Mouse (Mus musculus) heart, postnatal 0 days (tissue): ENCODE data around the gene Gm37240. TPM values are rescaled to one million over a fixed set of nuclear protein-coding genes. Genes with fewer than 3 reads are reported as not detected.
"Not testable (repeated sequence)": the region's sequence is repeated elsewhere in the genome, so short reads cannot be mapped to it uniquely, and the experiment has no call there.

Experiments
- ATAC-seq: fragments of 200-750 bp; cut with Nextera tagmentation; 2 replicates; pipeline ENCODE4 v1.8.0; 2017; ENCODE audit warnings: low read depth, moderate number of reproducible peaks, moderate library complexity; ENCODE audit not compliant: insufficient read depth
- DNase-seq: peaks from one replicate; pipeline ENCODE4 v3.0.0-alpha.2; 2016; ENCODE audit warnings: low spot score
- H3K27ac ChIP-seq: fragments of 300-500 bp; sonication (generic); 2 replicates; pipeline ENCODE4 v1.5.1; 2014; ENCODE audit warnings: low read depth, mild to moderate bottlenecking
- H3K27me3 ChIP-seq: fragments of 300-500 bp; sonication (generic); 2 replicates; pipeline ENCODE4 v1.6.1; 2014; ENCODE audit warnings: low read length, mixed read lengths; ENCODE audit not compliant: control insufficient read depth, insufficient read depth
- H3K36me3 ChIP-seq: fragments of 300-500 bp; sonication (generic); replicated peaks from 2 replicates; pipeline ENCODE4 v1.6.1; 2014; ENCODE audit warnings: low read length, mixed read lengths; ENCODE audit not compliant: control insufficient read depth, insufficient read depth
- H3K4me1 ChIP-seq: fragments of 300-500 bp; sonication (generic); 2 replicates; pipeline ENCODE4 v1.6.1; 2014; ENCODE audit warnings: antibody characterized with exemption; ENCODE audit not compliant: control insufficient read depth, insufficient read depth
- H3K4me2 ChIP-seq: fragments of 300-500 bp; sonication (generic); 2 replicates; pipeline ENCODE4 v1.6.1; 2014; ENCODE audit warnings: low read depth, mild to moderate bottlenecking, low read length, moderate library complexity
- H3K4me3 ChIP-seq: fragments of 300-500 bp; sonication (generic); 2 replicates; pipeline ENCODE4 v1.5.1; 2014; ENCODE audit warnings: low read depth, low read length
- H3K9ac ChIP-seq: fragments of 300-500 bp; sonication (generic); replicated peaks from 2 replicates; pipeline ENCODE4 v1.6.1; 2014; ENCODE audit warnings: low read depth, low read length, mixed read lengths
- H3K9me3 ChIP-seq: fragments of 300-500 bp; sonication (generic); replicated peaks from 2 replicates; pipeline ENCODE4 v1.6.1; 2016; ENCODE audit warnings: low read length; ENCODE audit not compliant: control insufficient read depth
- CTCF ChIP-seq: IDR thresholded peaks from 2 replicates; pipeline ENCODE4 v1.5.1; 2016; ENCODE audit warnings: antibody characterized with exemption, control low read depth, low read depth
- EP300 ChIP-seq: IDR thresholded peaks from 2 replicates; pipeline ENCODE4 v1.6.1; 2016; ENCODE audit warnings: antibody characterized with exemption, low read depth
- WGBS: fragments of 180-500 bp; shearing (Covaris S2); extraction: QIAGEN DNeasy Blood & Tissue Kit; methylation state at CpG from one replicate; pipeline ENCODE4 v1.1.7; 2014; 5-methylcytosine and 5-hydroxymethylcytosine counted together
- polyA plus RNA-seq: library from polyadenylated mRNA; unstranded; fragments of >200 nt; fragmentation: Nextera tagmentation; extraction: Ambion mirVana; gene quantifications from 2 replicates; pipeline ENCODE4 v1.2.1, GENCODE M21; 2015
- total RNA-seq: library from RNA; depleted of rRNA; stranded (reverse); fragments of >200 nt; gene quantifications from 2 replicates; pipeline ENCODE4 v1.2.3, GENCODE M21; 2014; ENCODE audit warnings: low replicate concordance

Gene Gm37240
- total and polyA plus RNA-seq, 2 experiments from 2014 or later, result 21.7 to 72.1 TPM

DNA sequence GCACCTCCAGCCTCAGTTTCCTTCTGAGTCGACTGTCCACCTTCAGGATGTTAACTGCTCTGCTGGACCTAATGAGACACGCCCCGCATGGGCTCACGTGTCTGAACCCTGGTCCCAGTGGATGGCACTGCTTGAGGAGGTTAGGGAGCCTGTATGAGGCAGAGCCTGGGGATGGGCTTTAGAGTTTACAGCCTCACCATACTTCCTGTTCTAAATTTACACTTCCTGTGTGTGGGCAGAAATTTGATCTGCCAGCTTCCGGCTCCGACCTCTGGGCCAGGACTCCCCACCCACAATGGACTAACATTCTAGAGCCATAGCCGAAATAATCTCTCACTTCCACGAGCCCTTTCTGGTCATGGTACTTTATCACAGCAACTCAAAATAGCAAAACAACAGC, 1340.1 kb downstream of the Gm37240 start:
- ATAC-seq (no peak; the same call in 1 of the 2 replicates), DNase-seq (no peak)
- no peaks in the 10 kb centered on the region for H3K9me3 ChIP-seq
- H3K36me3 ChIP-seq, result 0 out of 2 replicates have a peak, but pooled peaks cover 4% of the 10 kb centered on the region
- no peak overlapping the region for H3K4me2 ChIP-seq
- H3K27ac ChIP-seq, result no peak overlapping the region
- no peak for TF ChIP-seq CTCF
- no peak overlapping the region for H3K4me3 ChIP-seq
- H3K27me3 ChIP-seq, result no peaks in the 10 kb centered on the region
- H3K4me1 ChIP-seq, result peaks cover 9% of the 10 kb centered on the region; the same call in 1 of the 2 replicates
- WGBS, result 53% methylated on average over 8 of the region's 8 CpGs
- no peak overlapping the region for H3K9ac ChIP-seq

- not testable (repeated sequence) for DNase-seq, H3K27me3 ChIP-seq, H3K27ac ChIP-seq, ATAC-seq, H3K9ac ChIP-seq, H3K4me1 ChIP-seq, H3K9me3 ChIP-seq, H3K4me3 ChIP-seq, H3K4me2 ChIP-seq, H3K36me3 ChIP-seq
- TF ChIP-seq CTCF, result peak; percentile 74
- WGBS, result 21% methylated on average over 3 of the region's 3 CpGs
Observed at GRCm38 (mm10) chr3:84542450-84542849, 1344.9 kb downstream of the Gm37240 start.

GRCm38 (mm10) chr3:84541881-84542280, 1345.4 kb downstream of the Gm37240 start:
- Histone ChIP-seq H3K27me3 (no peaks in the 10 kb centered on the region), H3K36me3 (0 out of 2 replicates have a peak, but pooled peaks cover 4% of the 10 kb centered on the region), H3K9ac (no peak overlapping the region), H3K4me3 (no peak overlapping the region), H3K27ac (no peak overlapping the region), H3K4me1 (no peaks in the 10 kb centered on the region), H3K9me3 (no peaks in the 10 kb centered on the region), H3K4me2 (no peak overlapping the region)
- 65% methylated on average over 1 of the region's 1 CpGs for WGBS
- TF ChIP-seq EP300 (no peak), CTCF (no peak)
- DNase-seq, result no peak
- ATAC-seq, result no peak

GRCm38 (mm10) chr3:84540640-84541039, 1346.7 kb downstream of the Gm37240 start:
- Histone ChIP-seq H3K9ac (no peak overlapping the region), H3K4me2 (no peak overlapping the region), H3K36me3 (0 out of 2 replicates have a peak, but pooled peaks cover 4% of the 10 kb centered on the region), H3K27me3 (no peaks in the 10 kb centered on the region), H3K4me3 (no peak overlapping the region), H3K27ac (no peak overlapping the region), H3K9me3 (no peaks in the 10 kb centered on the region), H3K4me1 (peaks cover 3% of the 10 kb centered on the region; the same call in 1 of the 2 replicates)
- ATAC-seq (no peak), DNase-seq (no peak)
- no peak for TF ChIP-seq EP300

DNA sequence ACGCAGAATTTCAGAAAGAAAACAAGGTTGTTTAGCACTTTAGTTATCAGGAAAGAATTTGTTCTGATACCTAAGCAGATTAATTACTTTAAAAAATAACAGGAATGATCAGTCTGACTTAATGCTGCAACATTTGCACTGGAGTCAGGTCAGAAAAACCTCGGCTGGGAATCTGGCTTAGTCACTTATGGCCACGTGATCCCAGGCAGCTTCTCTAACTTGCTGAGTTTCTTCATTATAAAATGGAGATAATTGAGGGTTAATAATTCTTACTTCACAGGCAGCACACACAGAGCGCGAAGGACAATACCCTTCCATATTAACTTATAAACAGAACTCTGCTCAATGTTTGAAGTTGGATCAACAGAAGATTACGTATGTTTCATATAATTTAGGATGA, 1350.3 kb downstream of the Gm37240 start:
- 78% methylated on average over 6 of the region's 6 CpGs for WGBS
- Histone ChIP-seq H3K4me3 (no peak overlapping the region), H3K27ac (no peak overlapping the region), H3K4me1 (peaks cover 4% of the 10 kb centered on the region; the same call in 1 of the 2 replicates), H3K4me2 (no peak overlapping the region), H3K36me3 (peaks cover 31% of the 10 kb centered on the region; the same call in 1 of the 2 replicates), H3K27me3 (no peaks in the 10 kb centered on the region), H3K9me3 (no peaks in the 10 kb centered on the region), H3K9ac (no peak overlapping the region)
- ATAC-seq (no peak), DNase-seq (no peak)
- TF ChIP-seq EP300 (no peak), CTCF (no peak)

- no peak for ATAC-seq
- DNase-seq, result no peak
- no peaks in the 10 kb centered on the region for H3K27me3 ChIP-seq
- H3K4me2 ChIP-seq, result no peak overlapping the region
- no peak overlapping the region for H3K9ac ChIP-seq
- WGBS, result 81% methylated on average over 5 of the region's 5 CpGs
- no peak for TF ChIP-seq CTCF
- TF ChIP-seq EP300, result no peak
- peaks cover 27% of the 10 kb centered on the region for H3K36me3 ChIP-seq
- no peak overlapping the region for H3K4me3 ChIP-seq
- H3K27ac ChIP-seq, result no peak overlapping the region
- H3K9me3 ChIP-seq, result no peaks in the 10 kb centered on the region
- H3K4me1 ChIP-seq, result peaks cover 4% of the 10 kb centered on the region; the same call in 1 of the 2 replicates
Observed at GRCm38 (mm10) chr3:84533227-84533626, 1354.1 kb downstream of the Gm37240 start.
